Mouse (Mus musculus) myocyte (in vitro differentiated cells): ENCODE results near the gene Rorc.

Experiments
- MYOD1 ChIP-seq, 3 experiments: IDR thresholded peaks; one replicate each; pipeline ENCODE4 v1.6.1; 2011; ENCODE audit warnings: control low read depth in 2 of 3, low read depth in 2 of 3, mild to moderate bottlenecking in 2 of 3, moderate library complexity in 1 of 3; ENCODE audit not compliant: insufficient read length in 2 of 3, control insufficient read depth in 1 of 3
- POLR2A ChIP-seq: IDR thresholded peaks from one replicate; pipeline ENCODE4 v1.6.1; 2011; ENCODE audit warnings: low read depth, mild to moderate bottlenecking, control low read depth, moderate library complexity; ENCODE audit not compliant: insufficient read length
- USF1 ChIP-seq: IDR thresholded peaks from one replicate; pipeline ENCODE4 v1.6.1; 2011; ENCODE audit warnings: low read depth, mild to moderate bottlenecking, control low read depth, moderate library complexity

DNA sequence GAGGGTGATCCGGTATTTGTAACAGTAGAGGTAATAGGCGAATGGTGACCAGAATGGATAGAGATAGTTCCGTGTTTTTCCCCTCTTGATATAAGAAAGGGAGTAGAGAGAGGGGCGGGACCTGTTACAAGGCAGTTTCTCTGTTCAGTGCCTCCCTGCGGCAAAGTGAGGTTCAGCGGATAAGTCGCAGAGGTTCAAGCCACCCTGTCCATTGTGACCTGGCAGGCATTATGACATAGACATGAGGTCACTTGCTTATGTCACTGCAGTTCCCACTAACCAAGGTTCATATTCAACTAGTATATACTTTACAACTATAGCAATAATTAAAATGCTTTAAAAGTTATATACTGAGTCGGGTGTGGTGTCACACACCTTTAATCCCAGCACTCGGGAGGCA is 63.8 kb downstream of the Rorc start:
- TF ChIP-seq POLR2A (no peak), MYOD1 (IDR thresholded peaks at IDR 0.05; ENCODE audit: control insufficient read depth in 1 of 3, insufficient read length in 2 of 3, low read depth in 2 of 3) (no peak), USF1 (no peak)
